Mouse (Mus musculus): ENCODE results near the gene Tm9sf4.
A peak's percentile ranks its signal among the peaks of the same experiment; 100 is the strongest.

- TF ChIP-seq CTCF (IDR thresholded peaks at IDR 0.05; ENCODE audit: insufficient read depth, low read length) = no peak
- peak; percentile 79; the same call in 1 of the 2 replicates for TF ChIP-seq POLR2A (IDR thresholded peaks at IDR 0.05; ENCODE audit: borderline replicate concordance, extremely low read depth, low read depth, low read length)
These were observed at the start of gene Tm9sf4 for GRCm38 (mm10) chr2:153160844-153161683.
